Mouse (Mus musculus): Measurements from ENCODE around the gene Agpat3. TPM values are rescaled to one million over a fixed set of nuclear protein-coding genes. Genes with fewer than 3 reads are reported as not detected.

Agpat3 gene
- total and polyA plus RNA-seq, 2 experiments from 2014 or later = 96.8 to 106 TPM

GRCm38 (mm10) chr10:78338180-78338579 is 14.1 kb downstream of the Agpat3 start:
- no peak for TF ChIP-seq CTCF (IDR thresholded peaks at IDR 0.05)
- Histone ChIP-seq H3K4me2 (ENCODE audit: low read depth, low read length, poor library complexity, severe bottlenecking) (no peak overlapping the region), H3K4me1 (ENCODE audit: insufficient read depth, low read length) (no peaks in the 10 kb centered on the region), H3K27me3 (ENCODE audit: insufficient read depth, low read length) (no peaks in the 10 kb centered on the region), H3K9ac (replicated peaks; ENCODE audit: low read length, poor library complexity, severe bottlenecking) (no peak overlapping the region), H3K9me3 (ENCODE audit: low read length) (no peaks in the 10 kb centered on the region), H3K27ac (ENCODE audit: low read depth, low read length) (no peak overlapping the region), H3K4me3 (ENCODE audit: low read depth, low read length) (no peak overlapping the region), H3K36me3 (ENCODE audit: insufficient read depth, low read length) (peaks cover 5% of the 10 kb centered on the region; the same call in 1 of the 2 replicates)
- no peak for DNase-seq (ENCODE audit: low spot score)
- WGBS = 72% methylated on average over 5 of the region's 5 CpGs
- no peak for ATAC-seq (ENCODE audit: low FRiP score)

GRCm38 (mm10) chr10:78334923-78335561 is 17.2 kb downstream of the Agpat3 start:
- Histone ChIP-seq H3K27ac (ENCODE audit: low read depth, low read length) (no peak overlapping the region), H3K36me3 (ENCODE audit: insufficient read depth, low read length) (peaks cover 5% of the 10 kb centered on the region), H3K4me3 (ENCODE audit: low read depth, low read length) (no peak overlapping the region), H3K9ac (replicated peaks; ENCODE audit: low read length, poor library complexity, severe bottlenecking) (no peak overlapping the region), H3K4me1 (ENCODE audit: insufficient read depth, low read length) (no peaks in the 10 kb centered on the region), H3K4me2 (ENCODE audit: low read depth, low read length, poor library complexity, severe bottlenecking) (no peak overlapping the region), H3K9me3 (ENCODE audit: low read length) (no peaks in the 10 kb centered on the region), H3K27me3 (ENCODE audit: insufficient read depth, low read length) (no peaks in the 10 kb centered on the region)
- ATAC-seq (ENCODE audit: low FRiP score) (no peak), DNase-seq (ENCODE audit: low spot score) (no peak)
- TF ChIP-seq CTCF (IDR thresholded peaks at IDR 0.05) = no peak
- WGBS = 67% methylated on average over 6 of the region's 6 CpGs

- H3K36me3 ChIP-seq (ENCODE audit: insufficient read depth, low read length) = peaks cover 15% of the 10 kb centered on the region
- no peaks in the 10 kb centered on the region for H3K4me1 ChIP-seq (ENCODE audit: insufficient read depth, low read length)
- WGBS = 94% methylated on average over 5 of the region's 5 CpGs
- TF ChIP-seq CTCF (IDR thresholded peaks at IDR 0.05) = no peak
- no peak overlapping the region for H3K27ac ChIP-seq (ENCODE audit: low read depth, low read length)
- no peak overlapping the region for H3K4me3 ChIP-seq (ENCODE audit: low read depth, low read length)
- ATAC-seq (ENCODE audit: low FRiP score) (no peak), DNase-seq (ENCODE audit: low spot score) (no peak)
- H3K9ac ChIP-seq (replicated peaks; ENCODE audit: low read length, poor library complexity, severe bottlenecking) = no peak overlapping the region
- no peak overlapping the region for H3K4me2 ChIP-seq (ENCODE audit: low read depth, low read length, poor library complexity, severe bottlenecking)
- no peaks in the 10 kb centered on the region for H3K9me3 ChIP-seq (ENCODE audit: low read length)
- H3K27me3 ChIP-seq (ENCODE audit: insufficient read depth, low read length) = no peaks in the 10 kb centered on the region
These were observed 20.7 kb downstream of the Agpat3 start for GRCm38 (mm10) chr10:78331577-78331976.

GRCm38 (mm10) chr10:78329305-78329704 is 23.0 kb downstream of the Agpat3 start:
- Histone ChIP-seq H3K4me3 (ENCODE audit: low read depth, low read length) (no peak overlapping the region), H3K9me3 (ENCODE audit: low read length) (no peaks in the 10 kb centered on the region), H3K4me1 (ENCODE audit: insufficient read depth, low read length) (no peaks in the 10 kb centered on the region), H3K27me3 (ENCODE audit: insufficient read depth, low read length) (no peaks in the 10 kb centered on the region), H3K4me2 (ENCODE audit: low read depth, low read length, poor library complexity, severe bottlenecking) (no peak overlapping the region), H3K36me3 (ENCODE audit: insufficient read depth, low read length) (peaks cover 30% of the 10 kb centered on the region), H3K27ac (ENCODE audit: low read depth, low read length) (no peak overlapping the region), H3K9ac (replicated peaks; ENCODE audit: low read length, poor library complexity, severe bottlenecking) (no peak overlapping the region)
- ATAC-seq (ENCODE audit: low FRiP score) (no peak), DNase-seq (ENCODE audit: low spot score) (no peak)
- no peak for TF ChIP-seq CTCF (IDR thresholded peaks at IDR 0.05)
- WGBS = 86% methylated on average over 5 of the region's 5 CpGs

- Histone ChIP-seq H3K36me3 (ENCODE audit: insufficient read depth, low read length) (peaks cover 34% of the 10 kb centered on the region), H3K4me1 (ENCODE audit: insufficient read depth, low read length) (no peaks in the 10 kb centered on the region), H3K4me2 (ENCODE audit: low read depth, low read length, poor library complexity, severe bottlenecking) (no peak overlapping the region), H3K9ac (replicated peaks; ENCODE audit: low read length, poor library complexity, severe bottlenecking) (no peak overlapping the region), H3K27ac (ENCODE audit: low read depth, low read length) (no peak overlapping the region), H3K27me3 (ENCODE audit: insufficient read depth, low read length) (no peaks in the 10 kb centered on the region), H3K9me3 (ENCODE audit: low read length) (no peaks in the 10 kb centered on the region), H3K4me3 (ENCODE audit: low read depth, low read length) (no peak overlapping the region)
- ATAC-seq (ENCODE audit: low FRiP score) = no peak
- no peak for DNase-seq (ENCODE audit: low spot score)
- 94% methylated on average over 2 of the region's 2 CpGs for WGBS
- no peak for TF ChIP-seq CTCF (IDR thresholded peaks at IDR 0.05)
These were observed 24.2 kb downstream of the Agpat3 start for GRCm38 (mm10) chr10:78328011-78328575.

- no peaks in the 10 kb centered on the region for H3K4me1 ChIP-seq (ENCODE audit: insufficient read depth, low read length)
- H3K9ac ChIP-seq (replicated peaks; ENCODE audit: low read length, poor library complexity, severe bottlenecking) = no peak overlapping the region
- peaks cover 34% of the 10 kb centered on the region for H3K36me3 ChIP-seq (ENCODE audit: insufficient read depth, low read length)
- 79% methylated on average over 8 of the region's 8 CpGs for WGBS
- no peaks in the 10 kb centered on the region for H3K9me3 ChIP-seq (ENCODE audit: low read length)
- no peak for TF ChIP-seq CTCF (IDR thresholded peaks at IDR 0.05)
- no peak overlapping the region for H3K4me3 ChIP-seq (ENCODE audit: low read depth, low read length)
- no peak overlapping the region for H3K27ac ChIP-seq (ENCODE audit: low read depth, low read length)
- ATAC-seq (ENCODE audit: low FRiP score) (no peak), DNase-seq (ENCODE audit: low spot score) (no peak)
- H3K4me2 ChIP-seq (ENCODE audit: low read depth, low read length, poor library complexity, severe bottlenecking) = no peak overlapping the region
- H3K27me3 ChIP-seq (ENCODE audit: insufficient read depth, low read length) = no peaks in the 10 kb centered on the region
These were observed 26.2 kb downstream of the Agpat3 start for GRCm38 (mm10) chr10:78325916-78326647.

Data from midbrain, postnatal 0 days (tissue).